Mouse (Mus musculus) cerebellum, postnatal 10 days (tissue): ENCODE results near the gene Mal.

Source experiments
- DNase-seq, 2 experiments: peaks; one replicate each; pipeline ENCODE4 v3.0.0; 2021; ENCODE audit warnings: mixed read lengths in 2 of 2

Gene Mal

GRCm38 (mm10) chr2:127656086-127656720, at the start of gene Mal:
Gene Mal, minus strand, starts transcription at chr2:127656695.
- DNase-seq = peak; percentile 38 to 40

GRCm38 (mm10) chr2:127705267-127705666, 48.8 kb upstream of the Mal start:
- DNase-seq = no peak

- DNase-seq = no peak
Observed at GRCm38 (mm10) chr2:127689239-127689638, 32.7 kb upstream of the Mal start.

GRCm38 (mm10) chr2:127683687-127684331, 27.3 kb upstream of the Mal start:
- DNase-seq = peak; percentile 85 to 86

GRCm38 (mm10) chr2:127667843-127668506, 11.5 kb upstream of the Mal start:
- peak; percentile 65 to 80 for DNase-seq

- no peak for DNase-seq
Observed at GRCm38 (mm10) chr2:127667015-127667414, 10.5 kb upstream of the Mal start.

GRCm38 (mm10) chr2:127662708-127663107, 6.2 kb upstream of the Mal start:
- DNase-seq = no peak

- DNase-seq = no peak
Observed at GRCm38 (mm10) chr2:127655419-127655818, 1.1 kb downstream of the Mal start.

GRCm38 (mm10) chr2:127654786-127655185, 1.7 kb downstream of the Mal start:
- no peak for DNase-seq

GRCm38 (mm10) chr2:127652805-127653204, 3.7 kb downstream of the Mal start:
- DNase-seq = no peak

GRCm38 (mm10) chr2:127652335-127652734, 4.2 kb downstream of the Mal start:
- no peak for DNase-seq

- DNase-seq = no peak
Observed at GRCm38 (mm10) chr2:127651601-127652000, 4.9 kb downstream of the Mal start.

- DNase-seq = no peak
Observed at GRCm38 (mm10) chr2:127649921-127650320, 6.6 kb downstream of the Mal start.

GRCm38 (mm10) chr2:127648145-127648544, 8.3 kb downstream of the Mal start:
- DNase-seq = no peak

GRCm38 (mm10) chr2:127646875-127647274, 9.6 kb downstream of the Mal start:
- peak in 1 of 2 experiments; percentile 34 for DNase-seq

- DNase-seq = peak in 1 of 2 experiments; percentile 23
Observed at GRCm38 (mm10) chr2:127643728-127644704, 12.5 kb downstream of the Mal start.

- DNase-seq = no peak
Observed at GRCm38 (mm10) chr2:127638973-127639372, 17.5 kb downstream of the Mal start.

- no peak for DNase-seq
Observed at GRCm38 (mm10) chr2:127635581-127635980, 20.9 kb downstream of the Mal start.

- no peak for DNase-seq
Observed at GRCm38 (mm10) chr2:127632601-127633000, 23.9 kb downstream of the Mal start.

- DNase-seq = peak; percentile 91 to 96
Observed at GRCm38 (mm10) chr2:127627990-127628570, 28.4 kb downstream of the Mal start.

- DNase-seq = peak in 1 of 2 experiments; percentile 14
Observed at GRCm38 (mm10) chr2:127627354-127627753, 29.1 kb downstream of the Mal start.

- DNase-seq = no peak
Observed at GRCm38 (mm10) chr2:127625659-127626058, 30.8 kb downstream of the Mal start.
